8 mouse cellular contexts compared by ENCODE assay signal in the genomic region with DNA sequence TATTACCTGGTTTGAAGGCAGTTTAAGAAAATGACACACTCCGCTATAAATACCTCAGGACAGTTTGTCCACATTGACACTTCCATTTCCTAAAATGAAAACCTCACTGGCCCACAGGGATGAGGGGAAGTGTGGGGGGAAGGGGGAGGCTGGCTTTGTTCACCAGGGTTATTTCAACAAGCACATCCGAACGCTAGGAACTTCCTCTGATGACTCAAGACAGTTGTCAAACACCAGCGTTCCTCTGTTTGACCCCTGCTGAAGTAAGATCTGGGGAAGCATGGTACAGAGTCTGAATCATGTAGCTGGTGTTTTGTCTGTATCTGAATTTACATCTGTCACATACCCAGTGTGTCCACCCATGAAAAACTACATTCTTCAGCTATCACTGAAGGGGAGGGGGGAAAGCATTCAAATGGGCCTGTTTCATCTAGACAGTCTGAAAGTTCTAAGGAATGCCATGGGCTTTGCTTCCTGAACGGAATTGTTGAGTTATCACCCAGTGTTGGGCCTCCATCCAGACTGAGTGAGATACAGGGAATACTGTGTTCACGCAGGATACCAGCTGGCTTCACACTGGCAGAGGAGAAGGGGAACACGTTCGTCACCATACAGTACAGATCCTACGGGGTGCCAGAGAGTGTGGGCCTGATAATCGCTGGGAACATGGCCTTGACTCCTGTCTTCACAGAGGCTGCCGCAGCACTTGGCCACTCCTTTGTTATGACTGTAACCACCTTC. TPM values are rescaled to one million over a fixed set of nuclear protein-coding genes. Genes with fewer than 3 reads are reported as not detected.
DNase-seq lines count a peak whose midpoint lies in the region; ATAC-seq lines count a peak whose summit lies in the region.

No protein-coding gene starts in this region.

- H3K4me2 ChIP-seq in kidney, embryonic 14.5 days (replicated peaks; ENCODE audit: low read depth, low read length) = no peak overlapping the region

- 58% methylated on average over 11 of the region's 11 CpGs for WGBS in kidney, embryonic 14.5 days

- H3K27ac ChIP-seq in kidney, embryonic 14.5 days (ENCODE audit: low read depth, low read length) = no peak overlapping the region

- H3K4me3 ChIP-seq in kidney, embryonic 14.5 days (ENCODE audit: low read length) = no peak overlapping the region

- no peaks in the 10 kb centered on the region for H3K27me3 ChIP-seq in kidney, embryonic 14.5 days (ENCODE audit: control insufficient read depth, insufficient read depth, low read length)

- H3K36me3 ChIP-seq in kidney, embryonic 14.5 days (ENCODE audit: control insufficient read depth, insufficient read depth, low read length) = no peaks in the 10 kb centered on the region

- peak; percentile 67 for ATAC-seq in kidney, embryonic 14.5 days (ENCODE audit: low FRiP score, low TSS enrichment)
- peak; percentile 87 for ATAC-seq in megakaryocyte, adult 5-6 weeks (ENCODE audit: poor library complexity, severe bottlenecking)

- intact Hi-C loops in left cerebral cortex, postnatal 14 days (cut with DNase I) = no loop called here
- intact Hi-C loops in left cerebral cortex, postnatal 36 days (cut with DNase I) = no loop called here

- H3K4me1 ChIP-seq in kidney, embryonic 14.5 days (ENCODE audit: control insufficient read depth, insufficient read depth, low read length) = peaks cover 3% of the 10 kb centered on the region; the same call in 1 of the 2 replicates

- no peak overlapping the region for H3K9ac ChIP-seq in kidney, embryonic 14.5 days (ENCODE audit: low read depth, low read length)

- peak; percentile 49 to 75 for DNase-seq in left cerebral cortex, postnatal 14 days (ENCODE audit: low spot score in 2 of 2)
- DNase-seq in left cerebral cortex, postnatal 36 days (ENCODE audit: low spot score in 2 of 2) = no peak
- peak; percentile 38 for DNase-seq in NIH3T3 (ENCODE audit: low read depth)
- DNase-seq in heart, adult 18-20 months = peak; percentile 75 to 87
- no peak for DNase-seq in cerebellum, adult 11 months
- no peak for DNase-seq in c-Kit-positive CD71-positive TER-119-positive erythroid progenitor cells, embryonic 14.5 days (ENCODE audit: low spot score)

- H3K9me3 ChIP-seq in kidney, embryonic 14.5 days (ENCODE audit: control insufficient read depth, low read length) = no peaks in the 10 kb centered on the region

RNA-seq across cellular contexts. Expression of a gene that starts 40.9 kb away (rescaled TPM):
- 10 to 100 TPM; 37.8 to 41.9 TPM for total RNA-seq in left cerebral cortex, postnatal 14 days (2021)
- 10 to 100 TPM; 36.0 to 42.5 TPM for total RNA-seq in left cerebral cortex, postnatal 36 days (2021)
- total RNA-seq in heart, adult 18-20 months (2021) = 10 to 100 TPM; 10.8 to 11.4 TPM
- polyA plus RNA-seq in kidney, embryonic 14.5 days (2014; fragmentation: Nextera tagmentation; extraction: Ambion mirVana) = 38.9 and 42.6 TPM in 2 replicates
- total RNA-seq in megakaryocyte, adult 5-6 weeks (2015) = 37.1 and 39.5 TPM in 2 replicates
- total RNA-seq in megakaryocyte, adult 5-6 weeks (2017) = 47.1 and 50.9 TPM in 2 replicates

Comparison
In these comparisons a context has a peak if more than half of its experiments do, and no peak if none do; other contexts are left out.
1. DNase-seq: peak in left cerebral cortex, postnatal 14 days (2 of 2), NIH3T3 (single experiment) and heart, adult 18-20 months (2 of 2); none in left cerebral cortex, postnatal 36 days (0 of 2), cerebellum, adult 11 months (single experiment) and c-Kit-positive CD71-positive TER-119-positive erythroid progenitor cells, embryonic 14.5 days (single experiment).